Mouse (Mus musculus) neural tube, embryonic 14.5 days (tissue): ENCODE measurements around the gene Gopc. TPM values are rescaled to one million over a fixed set of nuclear protein-coding genes. Genes with fewer than 3 reads are reported as not detected.
"Not testable (repeated sequence)": the region's sequence is repeated elsewhere in the genome, so short reads cannot be mapped to it uniquely, and the experiment has no call there.

Experiments
- ATAC-seq: fragments of 200-750 bp; cut with Nextera tagmentation; 2 replicates; pipeline ENCODE4 v1.8.0; 2017; ENCODE audit warnings: low read depth, mild to moderate bottlenecking, moderate TSS enrichment, moderate library complexity
- H3K27ac ChIP-seq: fragments of 300-500 bp; sonication (generic); 2 replicates; pipeline ENCODE4 v1.5.1; 2014; ENCODE audit warnings: low read depth, mild to moderate bottlenecking, control low read depth, low read length, moderate library complexity, mixed read lengths
- H3K27me3 ChIP-seq: fragments of 300-500 bp; sonication (generic); 2 replicates; pipeline ENCODE4 v1.6.1; 2014; ENCODE audit warnings: low read length; ENCODE audit not compliant: control insufficient read depth, insufficient read depth
- H3K36me3 ChIP-seq: fragments of 300-500 bp; sonication (generic); 2 replicates; pipeline ENCODE4 v1.6.1; 2014; ENCODE audit warnings: low read length, mixed read lengths; ENCODE audit not compliant: control insufficient read depth, insufficient read depth
- H3K4me1 ChIP-seq: fragments of 300-500 bp; sonication (generic); 2 replicates; pipeline ENCODE4 v1.6.1; 2014; ENCODE audit warnings: low read length; ENCODE audit not compliant: control insufficient read depth, insufficient read depth
- H3K4me2 ChIP-seq: fragments of 300-500 bp; sonication (generic); 2 replicates; pipeline ENCODE4 v1.6.1; 2014; ENCODE audit warnings: mild to moderate bottlenecking, low read depth, low read length, control low read depth
- H3K4me3 ChIP-seq: fragments of 300-500 bp; sonication (generic); 2 replicates; pipeline ENCODE4 v1.5.1; 2014; ENCODE audit warnings: low read depth, low read length, control low read depth, mixed read lengths
- H3K9ac ChIP-seq: fragments of 300-500 bp; sonication (generic); replicated peaks from 2 replicates; pipeline ENCODE4 v1.6.1; 2014; ENCODE audit warnings: low read depth, mild to moderate bottlenecking, control low read depth, low read length, mixed read lengths
- H3K9me3 ChIP-seq: fragments of 300-500 bp; sonication (generic); 2 replicates; pipeline ENCODE4 v1.6.1; 2016; ENCODE audit warnings: low read length; ENCODE audit not compliant: control insufficient read depth
- WGBS: fragments of 180-500 bp; shearing (Covaris S2); extraction: QIAGEN DNeasy Blood & Tissue Kit; methylation state at CpG from one replicate; pipeline ENCODE4 v1.1.7; 2014; 5-methylcytosine and 5-hydroxymethylcytosine counted together
- polyA plus RNA-seq: library from polyadenylated mRNA; unstranded; fragments of >200 nt; fragmentation: Nextera tagmentation; extraction: Ambion mirVana; gene quantifications from 2 replicates; pipeline ENCODE4 v1.2.1, GENCODE M21; 2014

The Gopc gene
- polyA plus RNA-seq, 1 experiment from 2014 or later, result 29.0 TPM

GRCm38 (mm10) chr10:52331007-52331406 is 50.9 kb downstream of the Gopc start:
- no peaks in the 10 kb centered on the region for H3K9me3 ChIP-seq
- ATAC-seq, result no peak
- H3K36me3 ChIP-seq, result 0 out of 2 replicates have a peak, but pooled peaks cover 6% of the 10 kb centered on the region
- no peak overlapping the region for H3K4me2 ChIP-seq
- no peaks in the 10 kb centered on the region for H3K27me3 ChIP-seq
- no peak overlapping the region for H3K9ac ChIP-seq
- no peak overlapping the region for H3K4me3 ChIP-seq
- no peak overlapping the region for H3K27ac ChIP-seq
- 3% methylated on average over 1 of the region's 1 CpGs for WGBS
- no peaks in the 10 kb centered on the region for H3K4me1 ChIP-seq

- H3K4me2 ChIP-seq, result no peak overlapping the region
- no peak for ATAC-seq
- no peaks in the 10 kb centered on the region for H3K4me1 ChIP-seq
- no peak overlapping the region for H3K4me3 ChIP-seq
- H3K27me3 ChIP-seq, result no peaks in the 10 kb centered on the region
- H3K36me3 ChIP-seq, result 0 out of 2 replicates have a peak, but pooled peaks cover 8% of the 10 kb centered on the region
- H3K9me3 ChIP-seq, result no peaks in the 10 kb centered on the region
- no peak overlapping the region for H3K9ac ChIP-seq
- WGBS, result 95% methylated on average over 3 of the region's 3 CpGs
- H3K27ac ChIP-seq, result no peak overlapping the region
Observed at GRCm38 (mm10) chr10:52321918-52322317, 60.0 kb downstream of the Gopc start.

GRCm38 (mm10) chr10:52319506-52320286 is 62.2 kb downstream of the Gopc start:
- WGBS, result 94% methylated on average over 28 of the region's 28 CpGs
- no peak overlapping the region for H3K27ac ChIP-seq
- H3K36me3 ChIP-seq, result 0 out of 2 replicates have a peak, but pooled peaks cover 8% of the 10 kb centered on the region
- H3K9me3 ChIP-seq, result no peaks in the 10 kb centered on the region
- ATAC-seq, result no peak
- no peaks in the 10 kb centered on the region for H3K27me3 ChIP-seq
- no peaks in the 10 kb centered on the region for H3K4me1 ChIP-seq
- no peak overlapping the region for H3K4me3 ChIP-seq
- no peak overlapping the region for H3K4me2 ChIP-seq
- H3K9ac ChIP-seq, result no peak overlapping the region

GRCm38 (mm10) chr10:52309196-52309595 is 72.7 kb downstream of the Gopc start:
- H3K27me3 ChIP-seq, result no peaks in the 10 kb centered on the region
- no peak overlapping the region for H3K9ac ChIP-seq
- no peak overlapping the region for H3K27ac ChIP-seq
- H3K4me3 ChIP-seq, result no peak overlapping the region
- no peaks in the 10 kb centered on the region for H3K4me1 ChIP-seq
- H3K9me3 ChIP-seq, result no peaks in the 10 kb centered on the region
- no peak overlapping the region for H3K4me2 ChIP-seq
- 73% methylated on average over 8 of the region's 8 CpGs for WGBS
- ATAC-seq, result no peak
- no peaks in the 10 kb centered on the region for H3K36me3 ChIP-seq

- H3K4me2 ChIP-seq, result no peak overlapping the region
- H3K27me3 ChIP-seq, result no peaks in the 10 kb centered on the region
- H3K27ac ChIP-seq, result no peak overlapping the region
- no peak overlapping the region for H3K4me3 ChIP-seq
- H3K36me3 ChIP-seq, result no peaks in the 10 kb centered on the region
- 63% methylated on average over 7 of the region's 7 CpGs for WGBS
- H3K9me3 ChIP-seq, result no peaks in the 10 kb centered on the region
- ATAC-seq, result 0 out of 2 replicates have a peak, but pooled peaks have one; percentile 16
- no peaks in the 10 kb centered on the region for H3K4me1 ChIP-seq
- H3K9ac ChIP-seq, result no peak overlapping the region
Observed at GRCm38 (mm10) chr10:52304574-52304973, 77.3 kb downstream of the Gopc start.

- H3K4me1 ChIP-seq, result no peaks in the 10 kb centered on the region
- no peak overlapping the region for H3K9ac ChIP-seq
- no peak overlapping the region for H3K27ac ChIP-seq
- no peaks in the 10 kb centered on the region for H3K27me3 ChIP-seq
- H3K9me3 ChIP-seq, result no peaks in the 10 kb centered on the region
- no peak for ATAC-seq
- H3K36me3 ChIP-seq, result no peaks in the 10 kb centered on the region
- H3K4me3 ChIP-seq, result no peak overlapping the region
- no peak overlapping the region for H3K4me2 ChIP-seq
Observed at GRCm38 (mm10) chr10:52302271-52302670, 79.7 kb downstream of the Gopc start.

- WGBS, result 97% methylated on average over 4 of the region's 4 CpGs
- H3K4me1 ChIP-seq, result no peaks in the 10 kb centered on the region
- no peaks in the 10 kb centered on the region for H3K36me3 ChIP-seq
- no peak overlapping the region for H3K27ac ChIP-seq
- no peak for ATAC-seq
- no peak overlapping the region for H3K4me3 ChIP-seq
- no peaks in the 10 kb centered on the region for H3K9me3 ChIP-seq
- H3K27me3 ChIP-seq, result no peaks in the 10 kb centered on the region
- H3K4me2 ChIP-seq, result no peak overlapping the region
- H3K9ac ChIP-seq, result no peak overlapping the region
Observed at GRCm38 (mm10) chr10:52301766-52302165, 80.2 kb downstream of the Gopc start.

GRCm38 (mm10) chr10:52298568-52298967 is 83.4 kb downstream of the Gopc start:
- H3K36me3 ChIP-seq, H3K27me3 ChIP-seq, H3K4me2 ChIP-seq, H3K9ac ChIP-seq, H3K27ac ChIP-seq, H3K4me3 ChIP-seq, ATAC-seq, H3K4me1 ChIP-seq, H3K9me3 ChIP-seq: not testable (repeated sequence)

- H3K36me3 ChIP-seq, result no peaks in the 10 kb centered on the region
- 94% methylated on average over 2 of the region's 2 CpGs for WGBS
- H3K27me3 ChIP-seq, result no peaks in the 10 kb centered on the region
- no peak overlapping the region for H3K27ac ChIP-seq
- no peak overlapping the region for H3K4me2 ChIP-seq
- no peaks in the 10 kb centered on the region for H3K9me3 ChIP-seq
- ATAC-seq, result no peak
- no peak overlapping the region for H3K9ac ChIP-seq
- H3K4me1 ChIP-seq, result no peaks in the 10 kb centered on the region
- H3K4me3 ChIP-seq, result no peak overlapping the region
Observed at GRCm38 (mm10) chr10:52295934-52296333, 86.0 kb downstream of the Gopc start.
